Comparison of ENCODE assay signal across 23 mouse cellular contexts in the genomic region with DNA sequence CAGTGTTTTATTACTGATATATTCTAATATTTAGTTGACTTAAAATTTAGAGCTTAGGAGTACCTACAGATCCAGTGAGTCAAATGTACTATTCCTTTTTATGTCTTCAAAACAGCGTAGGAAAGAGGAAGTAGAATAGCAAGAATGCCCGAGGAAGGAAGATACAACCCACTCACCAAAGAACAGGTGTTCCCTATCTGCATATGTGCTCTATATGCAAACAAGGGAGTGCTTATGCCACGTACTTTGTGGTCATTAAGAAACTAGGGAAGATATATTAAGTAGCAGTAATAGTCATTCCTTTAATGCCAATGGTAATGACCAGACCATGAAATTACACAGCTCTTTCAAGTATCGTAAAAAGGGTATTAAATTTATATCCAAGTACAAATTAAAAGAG.
DNase-seq lines count a peak whose midpoint lies in the region; ATAC-seq and TF ChIP-seq lines count a peak whose summit lies in the region.
"Had no signal": no experiment of that assay in that cellular context is flagged by ENCODE, and none has a peak within 500 bp of the region (broad histone marks: within the 10 kb centered on the region; RNA-seq: fewer than 3 reads in every experiment).

No protein-coding gene starts in this region.

- ATAC-seq in neural tube, embryonic 13.5 days (ENCODE audit: low read depth): 0 out of 2 replicates have a peak, but pooled peaks have one; percentile 40
- ATAC-seq in neural tube, embryonic 15.5 days (ENCODE audit: low FRiP score): no peak
- ATAC-seq in neural tube, embryonic 14.5 days (ENCODE audit: low read depth): peak; percentile 58; the same call in 1 of the 2 replicates
- ATAC-seq: activated CD4-positive, CD25-positive, alpha-beta regulatory T cell, adult 4 months; CD4-positive, CD25-positive, alpha-beta regulatory T cell, adult 4 months; Patski had no signal

- H3K27me3 ChIP-seq in neural tube, embryonic 13.5 days: no peaks in the 10 kb centered on the region
- no peaks in the 10 kb centered on the region for H3K27me3 ChIP-seq in neural tube, embryonic 15.5 days (replicated peaks)
- no peaks in the 10 kb centered on the region for H3K27me3 ChIP-seq in neural tube, embryonic 14.5 days (ENCODE audit: control insufficient read depth, insufficient read depth, low read length)
- no peaks in the 10 kb centered on the region for H3K27me3 ChIP-seq in CH12.LX (replicated peaks)

- TF ChIP-seq CTCF in CH12.LX (conservative IDR thresholded peaks at IDR 0.05 in 1 of 2, IDR thresholded peaks at IDR 0.05 in 1 of 2; ENCODE audit: low read depth in 2 of 2, low read length in 2 of 2): no peak

- dilution Hi-C loops in CH12.LX (cut with MboI; ENCODE audit: extremely low pct_ligation_motif_present, extremely low pct_unique_long_range_greater_than_20kb, low sequenced_read_pairs): no loop called here

- no peak overlapping the region for H3K9ac ChIP-seq in neural tube, embryonic 13.5 days
- no peak overlapping the region for H3K9ac ChIP-seq in neural tube, embryonic 15.5 days (replicated peaks)
- no peak overlapping the region for H3K9ac ChIP-seq in neural tube, embryonic 14.5 days (replicated peaks; ENCODE audit: low read depth, low read length)
- H3K9ac ChIP-seq in CH12.LX (ENCODE audit: insufficient read depth, low read depth): no peak overlapping the region

- intact Hi-C loops in heart, postnatal 25 days (cut with DNase I): no loop called here

- 67% methylated on average over 4 of the region's 4 CpGs for WGBS in neural tube, embryonic 13.5 days
- 57% methylated on average over 4 of the region's 4 CpGs for WGBS in neural tube, embryonic 15.5 days
- 64% methylated on average over 4 of the region's 4 CpGs for WGBS in neural tube, embryonic 14.5 days

- H3K27ac ChIP-seq in neural tube, embryonic 13.5 days (replicated peaks): no peak overlapping the region
- H3K27ac ChIP-seq in neural tube, embryonic 15.5 days (replicated peaks): no peak overlapping the region
- H3K27ac ChIP-seq in neural tube, embryonic 14.5 days (ENCODE audit: low read depth, low read length): no peak overlapping the region
- no peak overlapping the region for H3K27ac ChIP-seq in CH12.LX (ENCODE audit: insufficient read depth, low read depth)

- no peak overlapping the region for H3K4me3 ChIP-seq in neural tube, embryonic 13.5 days
- no peak overlapping the region for H3K4me3 ChIP-seq in neural tube, embryonic 15.5 days (replicated peaks)
- no peak overlapping the region for H3K4me3 ChIP-seq in neural tube, embryonic 14.5 days (ENCODE audit: low read depth, low read length)
- no peak overlapping the region for H3K4me3 ChIP-seq in CH12.LX (replicated peaks in 1 of 3; ENCODE audit: low read depth in 2 of 3, low read length in 2 of 3, poor library complexity in 1 of 3)

- DNase-seq in neural tube, embryonic 10.5 days (ENCODE audit: extremely low spot score, low spot score): no peak
- DNase-seq in A20 (ENCODE audit: low read depth, low spot score) (peak; percentile 56), CH12.LX (ENCODE audit: extremely low read depth) (peak; percentile 50)
- DNase-seq in heart, postnatal 25 days (ENCODE audit: low spot score): no peak
- no peak for DNase-seq in gastrocnemius, adult 18-20 months (ENCODE audit: low spot score)
- DNase-seq: adrenal gland, adult 2 months; adrenal gland, adult 8-10 months; adrenal gland, postnatal 10 days; adrenal gland, postnatal 14 days; adrenal gland, postnatal 25 days; adrenal gland, postnatal 36 days; B cell, adult 2 months; cerebellum, adult 11 months; cerebellum, adult 11-12 months; cerebellum, adult 18-20 months; cerebellum, adult 2 months had no signal

- peak; percentile 61 for TF ChIP-seq EP300 in CH12.LX (IDR thresholded peaks at IDR 0.05; ENCODE audit: low read length)

- no peaks in the 10 kb centered on the region for H3K79me2 ChIP-seq in CH12.LX (replicated peaks; ENCODE audit: control insufficient read depth, extremely low read depth, insufficient read depth, poor library complexity, severe bottlenecking)

- in situ Hi-C loops in CH12.LX (cut with MboI; ENCODE audit: low pct_ligation_motif_present, low pct_unique_long_range_greater_than_20kb, low sequenced_read_pairs): no loop called here

- no peak for TF ChIP-seq RAD21 in CH12.LX (IDR thresholded peaks at IDR 0.05; ENCODE audit: low read depth, low read length)

- H3K9me3 ChIP-seq in neural tube, embryonic 13.5 days: no peaks in the 10 kb centered on the region
- no peaks in the 10 kb centered on the region for H3K9me3 ChIP-seq in neural tube, embryonic 15.5 days (replicated peaks)
- no peaks in the 10 kb centered on the region for H3K9me3 ChIP-seq in neural tube, embryonic 14.5 days (ENCODE audit: control insufficient read depth, low read length)
- H3K9me3 ChIP-seq in CH12.LX (replicated peaks; ENCODE audit: low read length): no peaks in the 10 kb centered on the region
- H3K9me3 ChIP-seq: G1E had no signal

- no peaks in the 10 kb centered on the region for H3K4me1 ChIP-seq in neural tube, embryonic 13.5 days (replicated peaks)
- no peaks in the 10 kb centered on the region for H3K4me1 ChIP-seq in neural tube, embryonic 15.5 days
- no peaks in the 10 kb centered on the region for H3K4me1 ChIP-seq in neural tube, embryonic 14.5 days (ENCODE audit: control insufficient read depth, insufficient read depth, low read length)
- peaks cover 0 to 8% of the 10 kb centered on the region in 2 experiments; a peak in 1 of 4 replicates for H3K4me1 ChIP-seq in CH12.LX (ENCODE audit: control insufficient read depth in 1 of 2, insufficient read depth in 2 of 2)

- no peaks in the 10 kb centered on the region for H3K36me3 ChIP-seq in neural tube, embryonic 13.5 days
- no peaks in the 10 kb centered on the region for H3K36me3 ChIP-seq in neural tube, embryonic 15.5 days
- H3K36me3 ChIP-seq in neural tube, embryonic 14.5 days (ENCODE audit: control insufficient read depth, insufficient read depth, low read length): no peaks in the 10 kb centered on the region
- no peaks in the 10 kb centered on the region for H3K36me3 ChIP-seq in CH12.LX (replicated peaks in 1 of 2; ENCODE audit: control insufficient read depth in 1 of 2, insufficient read depth in 1 of 2, low read length in 1 of 2)
- H3K36me3 ChIP-seq: G1E had no signal

- no peak overlapping the region for H3K4me2 ChIP-seq in neural tube, embryonic 13.5 days
- no peak overlapping the region for H3K4me2 ChIP-seq in neural tube, embryonic 15.5 days
- no peak overlapping the region for H3K4me2 ChIP-seq in neural tube, embryonic 14.5 days (ENCODE audit: low read depth, low read length)
- no peak overlapping the region for H3K4me2 ChIP-seq in CH12.LX (ENCODE audit: insufficient read depth, low read depth, poor library complexity, severe bottlenecking)

- no peak for TF ChIP-seq POLR2A in CH12.LX (IDR thresholded peaks at IDR 0.05; ENCODE audit: low read depth, low read length)

TF ChIP-seq in CH12.LX, 34 proteins besides CTCF, POLR2A, EP300 and RAD21:
- TF ChIP-seq SIN3A (IDR thresholded peaks at IDR 0.05; ENCODE audit: low read length) (no peak), ZMIZ1 (IDR thresholded peaks at IDR 0.05; ENCODE audit: low read depth, low read length) (no peak), SMC3 (IDR thresholded peaks at IDR 0.05; ENCODE audit: low read depth, low read length) (no peak), RCOR1 (conservative IDR thresholded peaks at IDR 0.05; ENCODE audit: low read depth, low read length) (no peak), E2F4 (IDR thresholded peaks at IDR 0.05; ENCODE audit: insufficient replicate concordance, low read depth, low read length) (no peak), ZC3H11A (IDR thresholded peaks at IDR 0.05; ENCODE audit: low read depth, low read length) (no peak), KAT2A (IDR thresholded peaks at IDR 0.05; ENCODE audit: insufficient replicate concordance, low read length) (no peak), GABPA (IDR thresholded peaks at IDR 0.05; ENCODE audit: insufficient replicate concordance, low read depth, low read length) (no peak), ZKSCAN1 (IDR thresholded peaks at IDR 0.05; ENCODE audit: borderline replicate concordance, low read depth, low read length) (no peak), USF2 (conservative IDR thresholded peaks at IDR 0.05; ENCODE audit: low read depth, low read length) (no peak), CHD1 (IDR thresholded peaks at IDR 0.05; ENCODE audit: low read depth, low read length) (no peak), MAZ (IDR thresholded peaks at IDR 0.05; ENCODE audit: low read depth, low read length) (no peak), ZNF384 (IDR thresholded peaks at IDR 0.05; ENCODE audit: low read depth, low read length) (no peak), MYC (IDR thresholded peaks at IDR 0.05; ENCODE audit: low read depth, low read length) (no peak), IRF4 (IDR thresholded peaks at IDR 0.05; ENCODE audit: low read depth, low read length) (no peak), UBTF (IDR thresholded peaks at IDR 0.05; ENCODE audit: low read depth, low read length) (no peak), USF1 (IDR thresholded peaks at IDR 0.05; ENCODE audit: low read depth, low read length) (no peak)

Comparison
In these comparisons a context has a peak if more than half of its experiments do, and no peak if none do; other contexts are left out.
1. DNase-seq: peak in A20 (single experiment) and CH12.LX (single experiment); none in neural tube, embryonic 10.5 days (single experiment), heart, postnatal 25 days (single experiment) and gastrocnemius, adult 18-20 months (single experiment).